Mouse (Mus musculus) lung, postnatal 25 days (tissue): ENCODE measurements around the gene Ahr.

Source experiments
- DNase-seq: peaks from one replicate; pipeline ENCODE4 v3.0.0; 2022; ENCODE audit warnings: low spot score

Gene Ahr

GRCm38 (mm10) chr12:35503586-35503985, 31.3 kb downstream of the Ahr start:
- DNase-seq, result no peak

GRCm38 (mm10) chr12:35501476-35501875, 33.4 kb downstream of the Ahr start:
- DNase-seq, result no peak

- no peak for DNase-seq
Measured at GRCm38 (mm10) chr12:35495195-35495594, 39.6 kb downstream of the Ahr start.

GRCm38 (mm10) chr12:35480764-35481163, 54.1 kb downstream of the Ahr start:
- DNase-seq, result no peak

- no peak for DNase-seq
Measured at GRCm38 (mm10) chr12:35478906-35479305, 55.9 kb downstream of the Ahr start.

GRCm38 (mm10) chr12:35463457-35463856, 71.4 kb downstream of the Ahr start:
- no peak for DNase-seq

- no peak for DNase-seq
Measured at GRCm38 (mm10) chr12:35462667-35463066, 72.2 kb downstream of the Ahr start.

GRCm38 (mm10) chr12:35459662-35460061, 75.2 kb downstream of the Ahr start:
- DNase-seq, result no peak
